Mouse (Mus musculus): ENCODE measurements around the gene Akap13. TPM values are rescaled to one million over a fixed set of nuclear protein-coding genes. Genes with fewer than 3 reads are reported as not detected.

Akap13 gene
- polyA plus RNA-seq, 1 experiment from 2014 or later, result 39.9 TPM

DNA sequence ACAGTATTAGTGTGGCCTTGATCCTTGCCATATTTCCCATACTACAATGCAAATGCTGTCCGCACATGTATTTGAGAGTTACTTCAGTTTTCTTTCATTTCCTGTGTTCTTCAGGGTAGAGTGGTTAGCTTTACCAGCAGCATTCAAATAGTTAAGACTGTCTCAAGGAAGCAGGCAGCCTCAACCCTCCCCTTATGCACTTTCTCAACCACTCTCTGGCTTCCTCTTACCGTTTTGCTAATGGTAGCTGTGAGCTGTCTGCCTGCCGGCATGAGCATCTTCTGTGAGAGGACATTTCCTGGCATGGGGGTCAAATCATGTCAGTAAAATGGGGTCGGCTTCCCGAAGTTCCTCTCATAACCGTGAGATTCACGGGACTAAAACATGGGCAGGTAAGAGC, 246.4 kb downstream of the Akap13 start:
- no peak for ATAC-seq (ENCODE audit: insufficient read depth, low FRiP score)
- no peaks in the 10 kb centered on the region for H3K4me1 ChIP-seq (ENCODE audit: control insufficient read depth, insufficient read depth, low read length)
- no peak overlapping the region for H3K9ac ChIP-seq (ENCODE audit: low read length)
- H3K4me3 ChIP-seq (replicated peaks; ENCODE audit: low read length), result no peak overlapping the region
- 65% methylated on average over 7 of the region's 7 CpGs for WGBS
- H3K4me2 ChIP-seq (ENCODE audit: low read depth, low read length), result no peak overlapping the region
- peaks cover 17% of the 10 kb centered on the region for H3K36me3 ChIP-seq (ENCODE audit: control insufficient read depth, insufficient read depth, low read length)
- H3K9me3 ChIP-seq (replicated peaks; ENCODE audit: control insufficient read depth, low read length), result no peaks in the 10 kb centered on the region
- H3K27me3 ChIP-seq (ENCODE audit: control insufficient read depth, insufficient read depth, low read length), result no peaks in the 10 kb centered on the region
- no peak overlapping the region for H3K27ac ChIP-seq (ENCODE audit: low read length)

DNA sequence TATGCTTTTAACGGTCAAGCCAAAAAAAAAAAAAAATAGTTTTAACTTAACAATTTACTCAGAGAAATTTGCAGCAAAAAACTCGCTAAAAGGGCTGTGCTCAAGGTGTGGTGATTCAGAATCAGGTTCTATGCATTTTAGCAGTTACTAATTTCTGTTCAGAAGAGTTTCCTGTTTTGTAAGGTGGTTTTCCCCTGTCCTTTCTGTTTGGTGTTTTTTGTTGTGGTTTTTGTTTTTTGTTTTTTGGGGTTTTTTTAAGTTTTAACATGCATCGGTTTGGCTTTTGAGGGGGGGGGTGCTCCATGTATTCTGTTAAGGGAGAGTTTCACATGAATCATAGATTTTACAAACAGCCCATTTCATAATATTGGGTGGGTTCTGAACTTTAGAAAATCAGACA, 247.0 kb downstream of the Akap13 start:
- H3K27ac ChIP-seq (ENCODE audit: low read length), result no peak overlapping the region
- H3K27me3 ChIP-seq (ENCODE audit: control insufficient read depth, insufficient read depth, low read length), result no peaks in the 10 kb centered on the region
- 71% methylated on average over 3 of the region's 3 CpGs for WGBS
- H3K4me3 ChIP-seq (replicated peaks; ENCODE audit: low read length), result no peak overlapping the region
- ATAC-seq (ENCODE audit: insufficient read depth, low FRiP score), result no peak
- H3K4me2 ChIP-seq (ENCODE audit: low read depth, low read length), result no peak overlapping the region
- no peaks in the 10 kb centered on the region for H3K4me1 ChIP-seq (ENCODE audit: control insufficient read depth, insufficient read depth, low read length)
- no peak overlapping the region for H3K9ac ChIP-seq (ENCODE audit: low read length)
- H3K36me3 ChIP-seq (ENCODE audit: control insufficient read depth, insufficient read depth, low read length), result peaks cover 15% of the 10 kb centered on the region
- H3K9me3 ChIP-seq (replicated peaks; ENCODE audit: control insufficient read depth, low read length), result no peaks in the 10 kb centered on the region

DNA sequence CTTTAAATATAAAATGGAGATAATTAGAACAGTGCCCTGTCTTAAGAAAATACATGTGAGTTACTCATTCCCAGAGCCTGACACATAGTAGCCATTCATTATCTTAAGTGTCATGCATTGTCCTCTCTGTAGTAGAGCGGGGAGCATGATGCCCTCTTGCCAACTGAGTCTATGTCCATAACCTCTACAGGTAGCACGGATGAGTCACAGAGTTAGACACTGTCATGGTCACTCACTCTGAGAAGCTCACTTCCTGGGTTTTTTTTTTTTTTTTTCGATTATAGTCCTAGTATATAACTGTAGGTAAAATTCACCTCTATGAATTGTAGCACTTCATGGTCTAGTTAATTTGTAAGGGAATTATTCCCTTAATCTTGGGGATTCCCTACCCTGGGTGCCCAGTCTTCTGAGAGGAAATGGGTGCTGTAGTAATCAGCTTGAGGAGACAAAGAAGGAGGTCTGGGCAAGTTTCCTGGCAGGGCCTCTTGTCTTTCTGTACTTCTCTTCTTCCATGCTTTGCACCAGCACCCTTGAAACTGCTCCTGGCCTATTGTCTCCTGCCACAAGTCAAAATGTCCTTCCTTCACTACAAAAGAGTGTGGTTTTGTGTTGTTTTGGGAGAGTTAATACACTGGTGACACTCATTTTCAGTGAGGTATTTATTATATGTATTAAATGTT, 247.8 kb downstream of the Akap13 start:
- Histone ChIP-seq H3K27me3 (ENCODE audit: control insufficient read depth, insufficient read depth, low read length) (no peaks in the 10 kb centered on the region), H3K4me3 (replicated peaks; ENCODE audit: low read length) (no peak overlapping the region), H3K9me3 (replicated peaks; ENCODE audit: control insufficient read depth, low read length) (no peaks in the 10 kb centered on the region), H3K4me1 (ENCODE audit: control insufficient read depth, insufficient read depth, low read length) (no peaks in the 10 kb centered on the region), H3K27ac (ENCODE audit: low read length) (no peak overlapping the region), H3K36me3 (ENCODE audit: control insufficient read depth, insufficient read depth, low read length) (peaks cover 14% of the 10 kb centered on the region; the same call in 1 of the 2 replicates), H3K4me2 (ENCODE audit: low read depth, low read length) (no peak overlapping the region), H3K9ac (ENCODE audit: low read length) (no peak overlapping the region)
- 83% methylated on average over 3 of the region's 3 CpGs for WGBS
- ATAC-seq (ENCODE audit: insufficient read depth, low FRiP score), result no peak

DNA sequence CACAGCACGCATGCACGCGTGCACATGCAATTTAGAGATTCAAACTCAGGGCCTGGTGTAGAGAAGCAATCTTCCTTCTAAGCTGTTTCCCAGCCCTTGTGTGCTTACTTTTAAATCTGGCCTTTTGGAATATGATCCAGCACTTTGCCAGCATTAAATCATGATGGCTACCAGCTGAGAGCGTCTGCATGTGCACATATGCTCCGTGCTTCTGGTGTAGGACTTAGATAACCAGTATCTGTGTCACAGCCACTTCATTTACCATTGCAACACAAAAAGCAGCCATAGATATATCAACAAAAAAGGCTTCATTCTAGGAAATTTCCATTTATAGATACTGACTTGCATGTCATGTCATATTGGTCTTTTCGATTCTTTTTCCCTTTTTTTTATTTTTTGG, 249.5 kb downstream of the Akap13 start:
- H3K9me3 ChIP-seq (replicated peaks; ENCODE audit: control insufficient read depth, low read length), result no peaks in the 10 kb centered on the region
- H3K4me1 ChIP-seq (ENCODE audit: control insufficient read depth, insufficient read depth, low read length), result no peaks in the 10 kb centered on the region
- H3K4me2 ChIP-seq (ENCODE audit: low read depth, low read length), result no peak overlapping the region
- H3K4me3 ChIP-seq (replicated peaks; ENCODE audit: low read length), result no peak overlapping the region
- ATAC-seq (ENCODE audit: insufficient read depth, low FRiP score), result no peak
- H3K9ac ChIP-seq (ENCODE audit: low read length), result no peak overlapping the region
- no peaks in the 10 kb centered on the region for H3K27me3 ChIP-seq (ENCODE audit: control insufficient read depth, insufficient read depth, low read length)
- WGBS, result 95% methylated on average over 6 of the region's 6 CpGs
- peaks cover 14% of the 10 kb centered on the region for H3K36me3 ChIP-seq (ENCODE audit: control insufficient read depth, insufficient read depth, low read length)
- no peak overlapping the region for H3K27ac ChIP-seq (ENCODE audit: low read length)

DNA sequence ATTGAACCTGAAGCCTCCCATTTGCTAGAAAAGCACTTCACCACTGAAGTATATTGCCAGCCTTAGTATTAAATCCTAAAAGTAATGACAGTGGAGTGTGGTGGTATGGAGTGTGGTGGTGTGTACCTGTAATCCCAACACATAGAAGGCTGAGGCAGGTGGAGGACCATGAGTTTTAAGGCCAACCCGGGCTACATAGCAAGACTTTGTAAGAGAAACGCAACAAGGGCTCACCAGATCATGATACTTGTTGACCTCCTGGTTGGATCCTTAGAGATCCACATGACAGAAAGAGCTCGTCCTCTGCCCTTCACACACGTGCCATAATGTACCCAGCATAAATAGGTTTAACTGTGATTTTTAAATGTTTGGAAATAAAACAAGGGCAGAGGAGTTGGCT, 254.6 kb downstream of the Akap13 start:
- Histone ChIP-seq H3K9me3 (replicated peaks; ENCODE audit: control insufficient read depth, low read length) (no peaks in the 10 kb centered on the region), H3K4me1 (ENCODE audit: control insufficient read depth, insufficient read depth, low read length) (0 out of 2 replicates have a peak, but pooled peaks cover 9% of the 10 kb centered on the region), H3K27ac (ENCODE audit: low read length) (no peak overlapping the region), H3K36me3 (ENCODE audit: control insufficient read depth, insufficient read depth, low read length) (peaks cover 5% of the 10 kb centered on the region), H3K9ac (ENCODE audit: low read length) (no peak overlapping the region), H3K27me3 (ENCODE audit: control insufficient read depth, insufficient read depth, low read length) (no peaks in the 10 kb centered on the region), H3K4me2 (ENCODE audit: low read depth, low read length) (no peak overlapping the region), H3K4me3 (replicated peaks; ENCODE audit: low read length) (no peak overlapping the region)
- no peak for ATAC-seq (ENCODE audit: insufficient read depth, low FRiP score)
- 95% methylated on average over 4 of the region's 4 CpGs for WGBS

DNA sequence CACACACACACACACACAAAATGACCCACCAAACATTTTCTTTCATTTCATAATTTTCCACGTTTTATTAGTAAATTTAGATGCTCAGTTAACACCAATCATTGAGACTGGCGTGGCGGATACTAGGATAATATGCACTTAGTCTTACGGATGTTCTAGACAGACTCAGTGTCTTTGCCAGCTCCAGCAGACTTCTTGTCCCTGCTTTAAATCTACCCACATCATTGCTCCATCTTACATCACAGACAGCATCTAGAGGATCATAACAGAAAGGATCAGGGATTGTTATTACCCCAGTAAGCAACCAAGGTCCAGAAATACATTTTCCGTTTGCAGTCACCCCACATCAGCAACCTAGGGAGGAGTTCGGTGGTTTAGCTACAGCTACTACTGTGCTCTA, 255.6 kb downstream of the Akap13 start:
- 84% methylated on average over 6 of the region's 6 CpGs for WGBS
- no peak for ATAC-seq (ENCODE audit: insufficient read depth, low FRiP score)
- H3K9ac ChIP-seq (ENCODE audit: low read length), result no peak overlapping the region

DNA sequence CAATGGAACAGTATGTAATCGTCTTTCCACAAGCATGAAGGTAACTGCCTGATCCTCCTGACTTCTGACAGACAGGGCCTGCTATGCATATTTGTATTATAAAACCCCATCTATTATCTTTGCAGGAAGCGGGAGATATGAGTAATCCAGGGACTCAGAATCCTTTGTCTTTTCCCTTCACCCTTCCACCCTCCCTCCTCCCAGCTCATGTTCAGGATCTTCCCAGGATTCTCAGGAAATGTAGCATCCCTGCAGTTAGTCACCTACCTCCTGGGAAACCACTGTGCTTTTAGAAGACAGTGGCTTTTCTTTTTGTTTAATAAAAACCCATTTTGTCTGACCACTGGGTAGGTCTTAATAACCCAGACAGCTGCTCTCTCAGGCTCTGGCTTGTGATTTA, 256.1 kb downstream of the Akap13 start:
- 41% methylated on average over 2 of the region's 2 CpGs for WGBS
- H3K27ac ChIP-seq (ENCODE audit: low read length), result no peak overlapping the region

More for the DNA sequence above, 255.6 kb downstream of the Akap13 start:
- no peak overlapping the region for H3K4me2 ChIP-seq (ENCODE audit: low read depth, low read length)
- H3K4me3 ChIP-seq (replicated peaks; ENCODE audit: low read length), result no peak overlapping the region
- H3K27me3 ChIP-seq (ENCODE audit: control insufficient read depth, insufficient read depth, low read length), result no peaks in the 10 kb centered on the region
- H3K27ac ChIP-seq (ENCODE audit: low read length), result no peak overlapping the region
- H3K9me3 ChIP-seq (replicated peaks; ENCODE audit: control insufficient read depth, low read length), result no peaks in the 10 kb centered on the region
- H3K4me1 ChIP-seq (ENCODE audit: control insufficient read depth, insufficient read depth, low read length), result 0 out of 2 replicates have a peak, but pooled peaks cover 11% of the 10 kb centered on the region
- peaks cover 5% of the 10 kb centered on the region for H3K36me3 ChIP-seq (ENCODE audit: control insufficient read depth, insufficient read depth, low read length)

DNA sequence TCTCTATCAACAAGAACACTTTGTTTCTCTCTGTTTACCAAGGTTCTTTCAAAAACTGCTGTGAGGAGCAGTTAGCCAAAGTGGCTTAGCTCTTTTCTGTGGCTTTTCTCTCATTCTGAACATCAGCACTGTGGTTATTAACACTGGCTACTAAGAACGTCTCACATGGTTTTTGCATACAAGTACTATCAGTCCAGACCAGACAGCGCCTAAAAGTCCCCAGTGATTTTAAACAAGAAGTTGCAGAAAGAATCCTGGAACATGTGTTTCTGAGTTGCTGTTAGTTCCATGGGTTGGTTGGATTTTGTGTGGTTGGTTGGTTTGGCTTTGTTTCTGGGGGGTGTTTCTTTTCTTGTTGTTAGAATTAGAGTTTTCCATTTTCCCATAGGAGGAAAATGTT, 257.5 kb downstream of the Akap13 start:
- Histone ChIP-seq H3K4me3 (replicated peaks; ENCODE audit: low read length) (no peak overlapping the region), H3K9me3 (replicated peaks; ENCODE audit: control insufficient read depth, low read length) (no peaks in the 10 kb centered on the region), H3K4me2 (ENCODE audit: low read depth, low read length) (no peak overlapping the region), H3K27ac (ENCODE audit: low read length) (no peak overlapping the region), H3K27me3 (ENCODE audit: control insufficient read depth, insufficient read depth, low read length) (no peaks in the 10 kb centered on the region), H3K36me3 (ENCODE audit: control insufficient read depth, insufficient read depth, low read length) (peaks cover 5% of the 10 kb centered on the region; the same call in 1 of the 2 replicates), H3K4me1 (ENCODE audit: control insufficient read depth, insufficient read depth, low read length) (0 out of 2 replicates have a peak, but pooled peaks cover 13% of the 10 kb centered on the region), H3K9ac (ENCODE audit: low read length) (no peak overlapping the region)
- 63% methylated on average over 2 of the region's 2 CpGs for WGBS
- no peak for ATAC-seq (ENCODE audit: insufficient read depth, low FRiP score)

More for the DNA sequence above, 256.1 kb downstream of the Akap13 start:
- no peaks in the 10 kb centered on the region for H3K9me3 ChIP-seq (replicated peaks; ENCODE audit: control insufficient read depth, low read length)
- no peak for ATAC-seq (ENCODE audit: insufficient read depth, low FRiP score)
- H3K4me3 ChIP-seq (replicated peaks; ENCODE audit: low read length), result no peak overlapping the region
- no peaks in the 10 kb centered on the region for H3K27me3 ChIP-seq (ENCODE audit: control insufficient read depth, insufficient read depth, low read length)
- peaks cover 5% of the 10 kb centered on the region for H3K36me3 ChIP-seq (ENCODE audit: control insufficient read depth, insufficient read depth, low read length)
- H3K4me1 ChIP-seq (ENCODE audit: control insufficient read depth, insufficient read depth, low read length), result 0 out of 2 replicates have a peak, but pooled peaks cover 13% of the 10 kb centered on the region
- no peak overlapping the region for H3K4me2 ChIP-seq (ENCODE audit: low read depth, low read length)
- H3K9ac ChIP-seq (ENCODE audit: low read length), result no peak overlapping the region

DNA sequence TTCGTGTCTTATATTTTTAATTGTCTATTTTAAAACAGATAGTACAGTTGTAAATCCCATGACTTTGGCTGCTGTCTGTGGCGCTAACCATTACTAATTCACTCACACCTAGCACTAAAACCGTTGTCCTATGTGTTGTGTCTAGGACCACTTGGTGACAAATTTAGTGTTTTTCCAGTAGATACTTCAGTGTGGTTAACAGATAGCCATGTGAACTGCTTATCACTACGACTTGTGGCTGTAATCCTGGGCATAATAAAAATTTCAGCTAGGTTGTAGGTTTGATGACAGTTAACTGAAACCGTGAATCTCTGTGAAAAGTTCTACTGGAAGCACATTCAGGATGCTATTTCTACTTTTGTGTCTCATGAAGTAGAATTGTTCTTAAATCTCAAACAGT, 258.6 kb downstream of the Akap13 start:
- 89% methylated on average over 5 of the region's 5 CpGs for WGBS
- ATAC-seq (ENCODE audit: insufficient read depth, low FRiP score), result no peak

More for the DNA sequence above, 258.6 kb downstream of the Akap13 start:
- H3K36me3 ChIP-seq (ENCODE audit: control insufficient read depth, insufficient read depth, low read length), result 0 out of 2 replicates have a peak, but pooled peaks cover 5% of the 10 kb centered on the region
- H3K4me3 ChIP-seq (replicated peaks; ENCODE audit: low read length), result no peak overlapping the region
- H3K27me3 ChIP-seq (ENCODE audit: control insufficient read depth, insufficient read depth, low read length), result no peaks in the 10 kb centered on the region
- H3K4me1 ChIP-seq (ENCODE audit: control insufficient read depth, insufficient read depth, low read length), result 0 out of 2 replicates have a peak, but pooled peaks cover 13% of the 10 kb centered on the region
- no peaks in the 10 kb centered on the region for H3K9me3 ChIP-seq (replicated peaks; ENCODE audit: control insufficient read depth, low read length)
- H3K4me2 ChIP-seq (ENCODE audit: low read depth, low read length), result no peak overlapping the region
- no peak overlapping the region for H3K27ac ChIP-seq (ENCODE audit: low read length)
- no peak overlapping the region for H3K9ac ChIP-seq (ENCODE audit: low read length)
